Mouse (Mus musculus) bone marrow macrophage, adult 2 months (primary cell): Measurements from ENCODE around the gene Ralbp1.

Experiments used
- CTCF ChIP-seq: IDR thresholded peaks from 2 replicates; pipeline ENCODE4 v1.5.1; 2012; ENCODE audit warnings: low read depth, mild to moderate bottlenecking, low read length, moderate library complexity
- POLR2A ChIP-seq: IDR thresholded peaks from 2 replicates; pipeline ENCODE4 v1.6.1; 2012; ENCODE audit warnings: mild to moderate bottlenecking, low read depth, low read length, borderline replicate concordance

- TF ChIP-seq CTCF (no peak), POLR2A (no peak)
Observed at GRCm38 (mm10) chr17:65927077-65927476, 41.5 kb upstream of the Ralbp1 start.
